Mouse (Mus musculus): ENCODE results near the gene Sppl2c.

DNA sequence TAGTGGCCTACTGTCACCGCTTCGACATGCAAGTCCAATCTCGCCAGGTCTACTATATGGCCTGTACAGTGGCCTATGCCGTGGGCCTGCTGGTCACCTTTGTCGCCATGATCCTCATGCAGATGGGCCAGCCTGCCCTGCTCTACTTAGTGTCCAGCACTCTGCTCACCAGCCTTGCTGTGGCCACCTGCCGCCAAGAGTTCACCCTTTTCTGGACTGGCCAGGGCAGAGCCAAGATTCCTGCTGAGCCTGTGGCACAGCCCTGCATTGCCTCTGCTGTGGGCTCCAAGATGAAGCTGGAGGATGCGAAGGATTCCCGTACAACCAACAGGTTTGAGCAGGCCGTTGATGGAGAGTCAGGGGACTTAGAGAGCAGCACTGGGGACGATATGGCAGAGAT lies 1.6 kb downstream of the Sppl2c start:
- TF ChIP-seq UBTF (IDR thresholded peaks at IDR 0.05; ENCODE audit: borderline replicate concordance, insufficient read depth, low read depth, low read length), result no peak
- no peak for TF ChIP-seq POLR2A (IDR thresholded peaks at IDR 0.05; ENCODE audit: control insufficient read depth in 1 of 2, insufficient read depth in 1 of 2, low read depth in 1 of 2, low read length in 2 of 2, poor library complexity in 1 of 2)
- TF ChIP-seq CTCF (IDR thresholded peaks at IDR 0.05 in 2 of 3, conservative IDR thresholded peaks at IDR 0.05 in 1 of 3; ENCODE audit: control insufficient read depth in 1 of 3, insufficient read depth in 1 of 3, low read depth in 2 of 3, low read length in 3 of 3, poor library complexity in 1 of 3, severe bottlenecking in 1 of 3), result no peak
- TF ChIP-seq MEF2A (IDR thresholded peaks at IDR 0.05; ENCODE audit: extremely low read depth, insufficient replicate concordance, low read depth, low read length, poor library complexity, severe bottlenecking), result no peak
- TF ChIP-seq POLR2AphosphoS2 (IDR thresholded peaks at IDR 0.05; ENCODE audit: low read length), result no peak
- TF ChIP-seq E2F4 (IDR thresholded peaks at IDR 0.05; ENCODE audit: borderline replicate concordance, low read depth, low read length), result no peak
- TF ChIP-seq EP300 (IDR thresholded peaks at IDR 0.05; ENCODE audit: low read depth in 1 of 2, low read length in 2 of 2), result no peak
- no peak for TF ChIP-seq USF1 (IDR thresholded peaks at IDR 0.05; ENCODE audit: low read depth, low read length)
- no peak for TF ChIP-seq MAX (IDR thresholded peaks at IDR 0.05; ENCODE audit: low read length)
- TF ChIP-seq MXI1 (IDR thresholded peaks at IDR 0.05; ENCODE audit: low read depth, low read length), result no peak

Measured in MEL (cell line).